Mouse (Mus musculus) CH12.LX (cell line): ENCODE measurements around the gene Cactin. TPM values are rescaled to one million over a fixed set of nuclear protein-coding genes. Genes with fewer than 3 reads are reported as not detected.

Source experiments
- DNase-seq: peaks from one replicate; pipeline ENCODE4 v3.0.0-alpha.2; 2013; ENCODE audit errors: extremely low read depth
- H3K27ac ChIP-seq: 2 replicates; pipeline ENCODE4 v1.5.1; 2012; ENCODE audit warnings: low read depth, mild to moderate bottlenecking, control low read depth, moderate library complexity; ENCODE audit not compliant: insufficient read depth
- H3K27me3 ChIP-seq: replicated peaks from 2 replicates; pipeline ENCODE3; 2012; ENCODE audit warnings: inconsistent platforms
- H3K36me3 ChIP-seq, 2 experiments: replicated peaks in 1 of 2; 2 replicates each; pipeline versions ENCODE3 to v1.6.1; 2012; ENCODE audit warnings: inconsistent platforms in 1 of 2, low read length in 1 of 2, mild to moderate bottlenecking in 1 of 2, mixed read lengths in 1 of 2, moderate library complexity in 1 of 2; ENCODE audit not compliant: control insufficient read depth in 1 of 2, insufficient read depth in 1 of 2
- H3K4me1 ChIP-seq, 2 experiments: 2 replicates each; pipeline ENCODE4 v1.6.1; 2012; ENCODE audit warnings: inconsistent platforms in 1 of 2, moderate library complexity in 1 of 2; ENCODE audit not compliant: insufficient read depth in 2 of 2, control insufficient read depth in 1 of 2
- H3K4me2 ChIP-seq: 2 replicates; pipeline ENCODE4 v1.6.1; 2012; ENCODE audit warnings: low read depth, mild to moderate bottlenecking, control low read depth; ENCODE audit not compliant: poor library complexity, insufficient read depth, severe bottlenecking
- H3K4me3 ChIP-seq, 3 experiments: fragments of 150-350 bp in 1 of 3; sonication (generic) in 1 of 3; replicated peaks in 1 of 3; 2 replicates each; pipeline versions ENCODE3 to v1.5.1; 2011 to 2012; ENCODE audit warnings: low read depth in 2 of 3, low read length in 2 of 3, mild to moderate bottlenecking in 2 of 3, moderate library complexity in 2 of 3, control low read depth in 1 of 3, improper control_type of control experiment in 1 of 3, inconsistent platforms in 1 of 3, mixed read lengths in 1 of 3; ENCODE audit not compliant: poor library complexity in 1 of 3
- H3K79me2 ChIP-seq: replicated peaks from 2 replicates; pipeline ENCODE4 v1.6.1; 2012; ENCODE audit warnings: mild to moderate bottlenecking, moderate library complexity; ENCODE audit not compliant: control insufficient read depth, poor library complexity, insufficient read depth, severe bottlenecking; ENCODE audit errors: extremely low read depth
- H3K9ac ChIP-seq: 2 replicates; pipeline ENCODE4 v1.6.1; 2012; ENCODE audit warnings: low read depth, mild to moderate bottlenecking, control low read depth, moderate library complexity; ENCODE audit not compliant: insufficient read depth
- H3K9me3 ChIP-seq: replicated peaks from 2 replicates; pipeline ENCODE3; 2012; ENCODE audit warnings: low read length, inconsistent platforms, mixed read lengths
- CHD1 ChIP-seq: IDR thresholded peaks from 2 replicates; pipeline ENCODE4 v1.6.1; 2012; ENCODE audit warnings: low read depth, low read length, improper control_type of control experiment, inconsistent platforms
- CTCF ChIP-seq, 2 experiments: IDR thresholded peaks in 1 of 2; conservative IDR thresholded peaks in 1 of 2; 2 replicates each; pipeline ENCODE4 v1.5.1; 2011 to 2012; ENCODE audit warnings: low read depth in 2 of 2, low read length in 2 of 2, improper control_type of control experiment in 1 of 2, inconsistent platforms in 1 of 2, mild to moderate bottlenecking in 1 of 2, moderate library complexity in 1 of 2
- E2F4 ChIP-seq: IDR thresholded peaks from 2 replicates; pipeline ENCODE4 v1.6.1; 2011; ENCODE audit warnings: low read depth, low read length, improper control_type of control experiment; ENCODE audit not compliant: insufficient replicate concordance
- GABPA ChIP-seq: IDR thresholded peaks from 2 replicates; pipeline ENCODE4 v1.6.1; 2012; ENCODE audit warnings: low read depth, low read length, improper control_type of control experiment, inconsistent platforms; ENCODE audit not compliant: insufficient replicate concordance
- HCFC1 ChIP-seq: IDR thresholded peaks from 2 replicates; pipeline ENCODE4 v1.6.1; 2012; ENCODE audit warnings: low read depth, mild to moderate bottlenecking, inconsistent platforms, low read length, improper control_type of control experiment
- IRF4 ChIP-seq: IDR thresholded peaks from 2 replicates; pipeline ENCODE4 v1.6.1; 2014; ENCODE audit warnings: low read depth, mild to moderate bottlenecking, inconsistent platforms, low read length, improper control_type of control experiment
- JUN ChIP-seq: IDR thresholded peaks from 2 replicates; pipeline ENCODE4 v1.6.1; 2011; ENCODE audit warnings: low read depth, mild to moderate bottlenecking, low read length, improper control_type of control experiment, moderate library complexity; ENCODE audit not compliant: insufficient read depth
- MAFK ChIP-seq: IDR thresholded peaks from 2 replicates; pipeline ENCODE4 v1.6.1; 2011; ENCODE audit warnings: low read length, improper control_type of control experiment; ENCODE audit not compliant: insufficient replicate concordance
- MAX ChIP-seq: IDR thresholded peaks from 2 replicates; pipeline ENCODE4 v1.6.1; 2011; ENCODE audit warnings: low read length, improper control_type of control experiment
- MAZ ChIP-seq: IDR thresholded peaks from 2 replicates; pipeline ENCODE4 v1.6.1; 2012; ENCODE audit warnings: low read depth, mild to moderate bottlenecking, inconsistent platforms, low read length, improper control_type of control experiment, moderate library complexity
- MEF2A ChIP-seq: IDR thresholded peaks from 2 replicates; pipeline ENCODE4 v1.6.1; 2014; ENCODE audit warnings: low read depth, mild to moderate bottlenecking, inconsistent platforms, low read length, improper control_type of control experiment, borderline replicate concordance
- MYC ChIP-seq: IDR thresholded peaks from 2 replicates; pipeline ENCODE4 v1.6.1; 2011; ENCODE audit warnings: low read depth, mild to moderate bottlenecking, improper control_type of control experiment, low read length
- NELFE ChIP-seq: IDR thresholded peaks from 2 replicates; pipeline ENCODE4 v1.6.1; 2011; ENCODE audit warnings: low read depth, low read length, improper control_type of control experiment
- POLR2A ChIP-seq: IDR thresholded peaks from 2 replicates; pipeline ENCODE4 v1.6.1; 2011; ENCODE audit warnings: low read depth, mild to moderate bottlenecking, improper control_type of control experiment, low read length
- POLR2AphosphoS2 ChIP-seq: IDR thresholded peaks from 2 replicates; pipeline ENCODE4 v1.6.1; 2011; ENCODE audit warnings: low read depth, low read length, improper control_type of control experiment
- RAD21 ChIP-seq: IDR thresholded peaks from 2 replicates; pipeline ENCODE4 v1.6.1; 2011; ENCODE audit warnings: low read depth, mild to moderate bottlenecking, low read length, improper control_type of control experiment, moderate library complexity
- UBTF ChIP-seq: IDR thresholded peaks from 2 replicates; pipeline ENCODE4 v1.6.1; 2012; ENCODE audit warnings: low read depth, mild to moderate bottlenecking, inconsistent platforms, low read length, improper control_type of control experiment, moderate library complexity
- USF1 ChIP-seq: IDR thresholded peaks from 2 replicates; pipeline ENCODE4 v1.6.1; 2014; ENCODE audit warnings: low read depth, mild to moderate bottlenecking, inconsistent platforms, low read length, improper control_type of control experiment
- ZKSCAN1 ChIP-seq: IDR thresholded peaks from 2 replicates; pipeline ENCODE4 v1.6.1; 2012; ENCODE audit warnings: low read depth, inconsistent platforms, low read length, improper control_type of control experiment, borderline replicate concordance
- ZNF384 ChIP-seq: IDR thresholded peaks from 2 replicates; pipeline ENCODE4 v1.6.1; 2012; ENCODE audit warnings: low read depth, low read length, improper control_type of control experiment, inconsistent platforms
- dilution Hi-C: fragments of 300-500 bp; cut with MboI; formaldehyde crosslinking; loops from 2 replicates; pipeline ENCODE4 v1.14.3; 2020; ENCODE audit warnings: low sequenced_read_pairs; ENCODE audit not compliant: extremely low pct_unique_long_range_greater_than_20kb, extremely low pct_ligation_motif_present
- in situ Hi-C: fragments of 300-500 bp; cut with MboI; formaldehyde crosslinking; loops from 3 replicates; pipeline ENCODE4 v1.14.3; 2019; ENCODE audit warnings: low sequenced_read_pairs, low pct_ligation_motif_present, low pct_unique_long_range_greater_than_20kb, mixed read lengths
- polyA plus RNA-seq: library from polyadenylated mRNA; unstranded; fragments of >175 nt; gene quantifications from 2 replicates; pipeline ENCODE4 v1.2.1, GENCODE M21; 2012; ENCODE audit warnings: low read depth; ENCODE audit not compliant: insufficient read length
- total RNA-seq, 2 experiments: library from RNA; depleted of rRNA; stranded (reverse); fragments of 300-350 nt in 1 of 2; fragments of >200 nt in 1 of 2; gene quantifications; 2 replicates each; pipeline ENCODE4 v1.2.3; 2012 to 2014

Gene Cactin
- total and polyA plus RNA-seq, 3 experiments: 21.4 to 39.3 (median 34.6) TPM

DNA sequence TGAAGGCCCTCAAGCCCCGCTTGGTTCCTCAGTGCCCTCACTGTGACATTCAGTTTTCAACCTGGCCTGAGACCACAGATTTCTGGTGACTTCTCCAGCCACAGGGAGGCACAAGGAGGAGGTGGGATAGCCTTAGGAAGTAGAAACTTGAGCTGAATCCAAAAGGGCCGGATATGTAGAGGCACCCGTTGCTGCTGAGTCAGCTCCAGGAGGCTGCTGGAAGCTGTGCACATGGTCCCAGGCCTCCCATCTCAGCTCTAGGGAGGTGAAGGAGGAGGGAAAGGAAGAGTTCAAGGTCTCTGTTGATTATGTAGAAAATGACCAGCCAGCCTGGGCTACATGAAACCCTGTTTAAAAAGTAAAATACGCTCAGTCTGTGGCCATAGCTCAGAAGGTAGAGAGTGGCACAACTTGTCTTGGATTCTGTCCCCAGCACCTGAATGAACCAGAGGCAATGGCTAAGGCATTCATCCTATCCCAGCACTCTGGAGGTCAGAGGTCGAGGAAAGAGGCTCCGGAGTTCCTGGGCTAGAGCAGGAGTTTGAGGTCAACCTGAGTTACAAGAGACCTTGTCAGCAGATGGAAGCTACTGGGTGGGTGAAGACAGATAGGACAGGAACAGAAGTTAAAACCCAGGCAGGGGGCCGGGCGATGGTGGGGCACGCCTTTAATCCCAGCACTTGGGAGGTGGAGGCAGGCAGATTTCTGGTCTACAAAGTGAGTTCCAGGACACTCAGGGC is 34.0 kb downstream of the Cactin start:
- no peaks in the 10 kb centered on the region; the same call in 1 of the 2 replicates for H3K79me2 ChIP-seq
- H3K4me2 ChIP-seq: no peak overlapping the region
- H3K4me3 ChIP-seq: no peak overlapping the region
- H3K4me1 ChIP-seq: peaks cover 19 to 61% of the 10 kb centered on the region in 2 experiments
- dilution Hi-C loops: no loop called here
- H3K9me3 ChIP-seq: no peaks in the 10 kb centered on the region
- no peak for TF ChIP-seq JUN
- no peak for TF ChIP-seq ZNF384
- TF ChIP-seq RAD21: no peak
- no peak for TF ChIP-seq POLR2A
- no peak for TF ChIP-seq MAFK
- TF ChIP-seq ZKSCAN1: no peak
- H3K36me3 ChIP-seq: peaks cover 2 to 7% of the 10 kb centered on the region in 2 experiments
- in situ Hi-C loops: loop anchor here (10.0 kb wide), 1 partner anchor 160 kb away; no protein-coding TSS in a partner anchor
- H3K27me3 ChIP-seq: no peaks in the 10 kb centered on the region
- no peak overlapping the region for H3K9ac ChIP-seq
- no peak overlapping the region for H3K27ac ChIP-seq
- DNase-seq: no peak

DNA sequence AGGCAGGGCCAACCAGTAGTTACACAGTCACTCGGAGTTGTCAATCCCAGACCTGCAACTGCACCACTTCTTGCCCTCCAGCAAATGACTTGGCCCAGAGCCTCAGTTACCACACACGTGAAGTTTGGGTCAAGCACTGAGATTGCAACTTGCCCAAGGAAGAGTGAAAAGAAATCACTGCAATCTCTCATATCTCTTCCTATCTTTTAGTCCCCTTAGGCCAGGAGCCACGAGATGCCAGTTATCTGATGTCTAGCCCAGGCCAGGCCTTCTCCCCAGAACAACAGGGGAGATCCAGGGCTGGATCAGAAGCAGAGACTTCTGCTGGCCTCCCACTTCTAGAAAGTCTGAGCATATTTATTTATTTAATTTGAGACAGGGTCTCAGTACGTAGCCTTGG is 34.6 kb downstream of the Cactin start:
- Histone ChIP-seq H3K27ac (no peak overlapping the region), H3K9me3 (no peaks in the 10 kb centered on the region), H3K27me3 (no peaks in the 10 kb centered on the region), H3K9ac (no peak overlapping the region), H3K79me2 (no peaks in the 10 kb centered on the region; the same call in 1 of the 2 replicates), H3K4me3 (no peak overlapping the region), H3K4me1 (peaks cover 22 to 65% of the 10 kb centered on the region in 2 experiments), H3K4me2 (no peak overlapping the region), H3K36me3 (peaks cover 4 to 12% of the 10 kb centered on the region in 2 experiments)
- in situ Hi-C loops (loop anchor here (10.0 kb wide), 1 partner anchor 161 kb away; no protein-coding TSS in a partner anchor), dilution Hi-C loops (no loop called here)
- DNase-seq: no peak
- TF ChIP-seq CHD1 (no peak), IRF4 (no peak), E2F4 (no peak), MAFK (no peak), NELFE (no peak), CTCF (conservative IDR thresholded peaks at IDR 0.05 in 1 of 2, IDR thresholded peaks at IDR 0.05 in 1 of 2; ENCODE audit: low read depth in 2 of 2, low read length in 2 of 2) (no peak), MAX (no peak), MYC (no peak), GABPA (no peak), USF1 (no peak), POLR2AphosphoS2 (no peak), UBTF (no peak), MEF2A (no peak), HCFC1 (no peak), MAZ (no peak)
